Mouse (Mus musculus) spleen, adult 18-20 months (tissue): ENCODE results near the gene Tmem30a.
A peak's percentile ranks its signal among the peaks of the same experiment; 100 is the strongest.

Experiments used
- DNase-seq, 2 experiments: peaks; one replicate each; pipeline ENCODE4 v3.0.0; 2022; ENCODE audit warnings: mixed read lengths in 2 of 2

Gene Tmem30a

GRCm38 (mm10) chr9:79785794-79786085 lies 7.6 kb downstream of the Tmem30a start:
- DNase-seq: no peak

DNA sequence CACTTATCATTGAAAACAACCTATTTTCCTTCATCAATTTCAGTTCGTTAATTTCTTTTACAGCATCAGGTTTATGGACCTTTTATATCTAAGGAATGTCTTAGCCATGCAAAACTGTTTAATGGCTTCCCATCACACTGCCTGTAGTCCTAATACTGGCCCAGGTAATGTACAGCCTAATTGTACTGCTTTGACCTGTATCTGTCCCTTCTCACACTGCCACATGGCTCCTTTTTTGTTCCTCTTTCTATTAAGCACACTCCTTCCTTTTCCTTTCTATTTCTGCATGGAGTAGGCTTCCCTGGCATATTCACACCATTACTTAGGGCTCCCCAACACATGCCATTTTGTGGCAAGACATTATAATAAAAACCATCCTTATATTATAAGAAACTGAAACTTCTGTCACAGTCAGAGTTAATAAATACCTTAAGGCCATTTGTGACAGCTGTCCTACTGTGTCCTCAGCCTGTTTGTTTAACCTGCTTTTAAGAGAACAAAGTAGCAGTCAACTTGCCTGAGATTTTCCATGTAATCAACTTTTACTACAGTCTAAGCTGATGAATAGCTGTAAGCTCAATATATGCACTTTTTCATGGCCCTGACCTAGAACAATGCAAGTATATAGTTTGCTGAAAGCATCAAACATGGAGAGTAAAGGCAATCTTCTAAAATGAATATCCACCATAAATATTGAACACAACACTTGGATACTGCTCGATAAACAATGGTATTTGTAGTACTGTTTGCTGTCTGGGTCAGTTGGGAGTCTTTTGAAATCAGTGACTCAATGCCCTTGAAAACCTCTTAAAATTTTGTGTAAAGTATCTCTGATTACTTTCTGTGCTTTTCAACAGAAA lies 8.1 kb downstream of the Tmem30a start:
- no peak for DNase-seq

DNA sequence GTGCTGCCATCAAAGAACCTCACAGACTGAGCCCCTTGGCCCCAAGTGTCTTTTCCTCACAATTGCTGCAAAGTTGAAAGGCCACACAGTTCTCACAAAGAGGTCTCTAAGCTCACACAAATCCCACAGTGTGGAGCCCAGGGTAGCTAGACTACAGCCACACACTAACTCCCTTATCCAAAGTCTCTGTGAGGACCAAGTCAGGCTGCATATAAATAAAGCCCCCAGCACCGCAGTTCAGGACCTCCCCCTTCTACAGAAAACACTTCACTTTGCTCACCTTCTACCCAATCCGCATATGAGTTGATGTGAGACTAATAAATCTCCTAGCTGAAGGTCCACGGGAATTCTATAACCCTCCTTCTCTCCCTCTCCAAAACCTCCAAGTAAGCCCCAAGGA lies 8.9 kb downstream of the Tmem30a start:
- no peak for DNase-seq

GRCm38 (mm10) chr9:79779354-79779753 lies 14.0 kb downstream of the Tmem30a start:
- DNase-seq: no peak

DNA sequence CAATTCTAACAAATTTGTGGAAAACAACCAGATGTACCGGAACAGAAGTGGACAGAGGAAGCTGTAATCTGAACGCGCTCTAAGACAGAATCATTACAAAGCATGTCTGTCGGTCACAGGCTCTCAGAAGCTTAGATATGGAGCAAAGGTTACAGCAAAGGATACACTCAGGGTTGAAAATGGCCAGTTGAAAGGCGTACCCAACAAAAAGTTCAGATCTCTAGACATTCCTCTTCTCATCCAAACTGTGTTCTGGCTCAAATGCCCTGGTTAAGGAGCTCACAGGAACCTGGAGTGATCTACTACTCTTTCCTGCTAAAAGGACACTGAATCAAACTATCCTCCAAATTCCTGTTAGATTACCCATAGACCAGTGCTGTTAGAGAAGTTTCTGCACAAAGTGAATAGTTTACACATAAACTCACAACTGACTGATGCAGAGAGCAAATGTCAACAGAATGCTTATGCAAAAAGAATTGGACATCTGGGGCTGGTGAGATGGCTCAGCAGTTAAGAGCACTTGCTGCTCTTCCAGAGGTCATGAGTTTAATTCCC lies 26.2 kb downstream of the Tmem30a start:
- DNase-seq: no peak

DNA sequence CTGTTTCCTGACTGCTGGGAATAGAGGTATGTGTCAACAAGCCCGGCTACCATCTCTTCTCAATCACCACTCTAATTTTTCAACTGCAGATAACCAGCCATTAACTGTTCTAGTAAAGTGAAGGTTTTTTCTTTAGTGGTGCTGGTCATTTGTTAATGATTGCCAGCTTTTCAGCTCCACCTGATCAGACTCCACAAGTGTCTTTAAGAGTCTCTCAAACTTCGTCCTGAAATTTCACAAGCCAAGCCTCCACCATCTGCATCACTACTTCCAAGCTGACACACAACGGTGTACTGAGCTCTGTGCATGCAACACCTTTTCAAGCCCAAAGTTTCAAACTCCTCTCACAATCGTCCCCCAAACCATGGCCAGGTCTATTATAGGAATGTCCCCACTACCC lies 28.0 kb downstream of the Tmem30a start:
- no peak for DNase-seq

- DNase-seq: no peak
Observed at GRCm38 (mm10) chr9:79762519-79762918, 30.8 kb downstream of the Tmem30a start.

DNA sequence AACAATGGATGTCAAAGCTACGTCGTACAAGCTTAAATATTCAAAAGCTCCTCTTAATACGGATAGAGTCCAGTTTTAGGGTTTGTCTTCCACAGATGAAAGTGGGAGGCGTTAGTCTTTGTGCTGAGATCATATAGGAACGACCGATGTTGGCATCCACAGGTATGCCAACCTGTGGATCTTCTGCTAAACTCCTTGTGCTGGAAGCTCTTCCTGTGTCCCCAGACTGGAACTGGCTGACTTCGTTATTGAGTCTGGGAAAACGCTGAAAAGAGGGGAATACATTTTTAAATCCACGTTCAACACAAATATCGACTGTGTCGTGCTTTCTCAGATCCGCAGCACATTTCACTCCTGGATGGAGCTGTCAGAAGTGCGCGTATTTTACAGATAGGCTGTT lies 33.2 kb downstream of the Tmem30a start:
- DNase-seq: no peak

- peak; percentile 86 to 89 for DNase-seq
Observed at GRCm38 (mm10) chr9:79759385-79760005, 33.8 kb downstream of the Tmem30a start, which contains the start of gene Cox7a2. Gene Cox7a2 (minus strand): TSS chr9:79759878.

GRCm38 (mm10) chr9:79755311-79755710 lies 38.0 kb downstream of the Tmem30a start:
- no peak for DNase-seq

DNA sequence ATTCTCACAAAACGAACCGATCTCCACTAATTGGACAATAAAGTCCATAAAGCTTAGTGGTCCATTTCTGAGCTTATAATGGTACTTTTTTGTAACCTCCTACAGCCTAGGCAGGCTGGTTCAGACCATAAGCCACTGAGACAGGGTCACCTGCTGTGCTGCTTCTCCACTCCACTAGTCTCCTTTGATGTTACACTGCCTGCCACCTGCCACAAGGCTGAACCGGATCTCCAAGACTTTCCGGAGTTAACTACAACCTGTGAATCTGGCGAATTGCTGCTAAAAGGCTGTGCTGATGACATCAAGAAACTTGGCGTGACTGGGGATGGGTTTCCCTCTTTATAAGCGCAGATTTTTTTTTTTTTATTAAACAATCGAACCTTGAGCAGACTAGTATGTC lies 41.5 kb downstream of the Tmem30a start:
- DNase-seq: no peak

DNA sequence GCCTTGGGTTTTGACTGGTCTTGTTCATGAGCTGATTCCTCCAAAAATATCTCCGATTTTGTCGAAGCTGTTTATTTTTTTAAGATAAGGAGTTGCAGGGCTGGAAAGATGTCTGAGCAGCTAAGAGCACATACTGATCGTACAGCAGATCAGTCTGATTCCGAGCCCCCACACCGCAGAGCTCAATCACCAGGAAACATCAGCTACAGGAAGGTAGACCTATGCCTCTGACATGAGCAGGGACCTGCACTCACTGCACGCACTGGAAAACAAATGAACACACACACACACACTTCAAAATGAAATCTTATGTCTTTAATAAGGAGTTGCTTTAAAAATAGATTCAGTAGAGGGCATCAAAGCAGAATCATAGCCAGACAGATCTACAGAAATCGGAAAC lies 42.6 kb downstream of the Tmem30a start:
- no peak for DNase-seq

GRCm38 (mm10) chr9:79745036-79745435 lies 48.3 kb downstream of the Tmem30a start:
- DNase-seq: no peak

DNA sequence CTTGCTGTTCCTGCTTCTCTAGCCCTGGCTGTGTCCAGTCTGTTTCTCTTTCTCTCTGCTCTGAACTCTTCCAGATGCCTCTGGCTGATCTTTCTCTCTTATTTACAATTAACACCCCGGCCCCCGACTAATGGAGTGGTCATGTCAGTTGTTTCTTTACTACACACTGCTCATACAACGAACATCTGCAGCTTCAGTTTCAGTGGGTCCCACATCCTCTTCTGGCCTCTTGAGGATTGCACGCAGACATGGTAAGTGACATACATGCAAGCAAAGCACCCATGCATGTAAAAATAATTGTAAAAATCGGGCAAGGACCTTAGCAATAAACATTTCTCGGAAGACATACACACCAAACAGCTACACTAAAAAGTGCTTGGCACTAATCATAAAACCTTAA lies 57.7 kb downstream of the Tmem30a start:
- peak in 1 of 2 experiments; percentile 18 for DNase-seq

- no peak for DNase-seq
Observed at GRCm38 (mm10) chr9:79730301-79730700, 63.0 kb downstream of the Tmem30a start.

GRCm38 (mm10) chr9:79723090-79723489 lies 70.2 kb downstream of the Tmem30a start:
- DNase-seq: no peak

- DNase-seq: no peak
Observed at GRCm38 (mm10) chr9:79721056-79721455, 72.3 kb downstream of the Tmem30a start.

DNA sequence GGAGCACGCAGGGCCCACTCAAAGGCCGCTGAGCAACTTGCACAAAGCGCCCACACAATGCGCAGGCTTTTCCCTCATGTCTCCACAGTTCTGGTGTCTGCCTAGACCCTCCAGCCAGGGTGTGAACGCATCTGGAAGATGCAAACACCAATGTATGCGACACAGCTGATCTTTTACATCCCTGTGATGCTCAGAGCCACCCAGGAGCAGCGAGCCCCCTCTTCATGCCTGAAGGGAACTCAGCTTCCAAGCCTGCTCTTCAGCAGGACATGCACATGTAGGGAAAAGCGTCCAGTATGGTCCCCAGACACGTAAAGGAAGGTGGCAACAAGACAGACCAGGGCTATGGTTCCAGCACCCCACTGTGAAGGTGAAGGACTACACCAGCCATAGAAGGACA lies 73.2 kb downstream of the Tmem30a start:
- no peak for DNase-seq

- no peak for DNase-seq
Observed at GRCm38 (mm10) chr9:79719451-79719850, 73.9 kb downstream of the Tmem30a start.
